Mouse (Mus musculus) adrenal gland, postnatal 10 days (tissue): ENCODE results near the gene Ndufaf7. TPM values are rescaled to one million over a fixed set of nuclear protein-coding genes. Genes with fewer than 3 reads are reported as not detected.
A peak's percentile ranks its signal among the peaks of the same experiment; 100 is the strongest.

Experiments
- DNase-seq: peaks from one replicate; pipeline ENCODE4 v3.0.0; 2021; ENCODE audit warnings: mixed read lengths
- total RNA-seq, 2 experiments: library from RNA; stranded (reverse); gene quantifications; 2 replicates each; pipeline ENCODE4 v1.2.3; 2021

Gene Ndufaf7
- total RNA-seq, 2 experiments from 2014 or later, result 48.7 to 51.6 TPM

DNA sequence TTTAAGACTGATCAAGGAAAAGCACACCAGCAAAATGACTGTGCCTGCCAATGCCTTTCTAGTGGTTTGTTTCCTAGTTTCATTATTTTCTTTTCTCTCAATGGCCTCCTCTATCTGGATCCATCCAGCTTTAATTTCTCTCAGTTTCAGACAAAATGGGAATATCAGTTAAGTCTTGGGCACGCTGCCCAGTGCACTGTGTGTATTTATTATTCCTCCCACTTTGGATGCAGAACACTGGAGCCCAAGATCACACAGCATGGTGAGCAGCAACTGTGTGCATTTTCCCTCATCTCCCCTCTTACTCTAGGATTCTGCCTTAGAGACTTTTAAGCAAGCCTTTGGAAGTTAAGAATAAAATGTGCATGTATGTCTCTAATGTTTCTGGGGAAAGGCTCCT, 27.5 kb downstream of the Ndufaf7 start:
- DNase-seq, result no peak

GRCm38 (mm10) chr17:78966092-78966883, 29.4 kb downstream of the Ndufaf7 start:
- DNase-seq, result no peak

DNA sequence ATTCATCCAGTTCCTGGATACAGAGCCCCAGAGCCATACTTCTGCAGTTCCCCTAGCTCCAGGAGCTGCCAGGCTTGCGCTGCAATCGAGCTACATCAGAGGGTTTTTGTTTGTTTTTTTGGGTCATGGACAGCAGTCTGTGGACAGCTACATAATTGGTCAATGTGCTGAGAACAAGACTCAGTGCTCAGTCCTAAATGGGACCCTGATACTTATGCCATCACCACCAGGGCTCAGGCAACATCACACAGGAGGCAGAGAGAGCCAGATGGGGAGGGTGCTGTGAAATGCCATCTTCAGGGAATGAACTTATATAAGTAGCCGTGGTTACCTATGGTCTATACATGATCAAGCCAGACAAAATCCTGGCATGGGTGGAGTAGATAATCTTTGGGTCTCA, 31.6 kb downstream of the Ndufaf7 start:
- no peak for DNase-seq

DNA sequence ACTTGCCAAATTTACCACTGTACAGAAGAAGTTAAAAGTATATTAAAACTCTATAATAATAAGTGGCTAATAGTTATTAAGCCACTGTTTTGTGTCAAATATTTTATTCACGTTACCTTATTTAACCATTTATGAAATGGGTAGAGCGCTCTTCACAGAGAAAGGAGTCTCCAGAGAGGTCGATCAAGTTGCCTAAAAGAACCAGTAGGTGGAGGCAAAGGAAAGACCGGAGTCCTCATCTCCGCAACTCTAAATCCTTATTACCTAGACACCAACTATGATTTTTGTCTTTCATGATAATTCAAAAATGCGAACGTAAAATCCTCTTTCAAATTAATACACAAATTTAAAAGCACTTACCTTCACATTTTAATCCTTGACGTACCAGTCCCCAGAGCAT, 46.2 kb downstream of the Ndufaf7 start:
- no peak for DNase-seq

GRCm38 (mm10) chr17:78983736-78984135, 46.8 kb downstream of the Ndufaf7 start:
- no peak for DNase-seq

GRCm38 (mm10) chr17:78989015-78989414, 52.1 kb downstream of the Ndufaf7 start:
- DNase-seq, result no peak

GRCm38 (mm10) chr17:78991549-78991948, 54.6 kb downstream of the Ndufaf7 start:
- no peak for DNase-seq

- DNase-seq, result no peak
Observed at GRCm38 (mm10) chr17:78992303-78993027, 55.5 kb downstream of the Ndufaf7 start.

DNA sequence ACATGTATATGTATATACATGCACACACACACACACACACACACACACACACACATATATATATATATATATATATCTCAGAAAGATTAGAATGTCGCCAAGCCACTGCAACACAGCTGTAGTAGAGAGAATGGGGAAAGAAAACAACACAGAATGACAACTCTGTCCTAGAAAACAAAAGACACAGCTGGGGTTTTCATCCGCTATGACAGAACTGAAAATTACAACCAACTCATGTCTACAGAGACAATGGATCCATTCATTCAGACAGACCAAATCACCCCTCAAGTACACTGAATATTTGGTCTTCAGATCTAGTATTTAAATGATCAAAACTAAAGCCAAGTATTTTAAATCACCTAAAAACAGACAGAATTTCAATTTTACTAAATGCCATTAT, 56.7 kb downstream of the Ndufaf7 start:
- DNase-seq, result no peak

DNA sequence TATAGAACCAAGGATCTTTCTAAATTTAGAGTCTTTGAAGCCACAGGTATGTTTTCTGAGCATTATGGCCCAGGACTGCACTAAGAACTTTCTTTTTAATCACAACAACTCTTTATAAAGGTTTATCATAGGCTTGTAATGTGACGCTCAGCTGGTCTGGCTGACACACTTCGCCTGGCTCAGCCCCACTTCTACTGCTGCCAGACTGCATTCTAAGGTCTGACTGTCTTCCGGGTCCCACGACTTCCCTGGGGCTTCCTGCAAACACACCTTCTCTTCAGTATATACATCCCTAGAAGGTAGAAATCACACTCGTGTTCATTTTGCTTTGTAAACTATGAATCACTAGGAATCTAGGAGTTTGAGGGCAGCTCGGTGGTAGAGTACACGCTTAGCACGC, 57.4 kb downstream of the Ndufaf7 start:
- no peak for DNase-seq

DNA sequence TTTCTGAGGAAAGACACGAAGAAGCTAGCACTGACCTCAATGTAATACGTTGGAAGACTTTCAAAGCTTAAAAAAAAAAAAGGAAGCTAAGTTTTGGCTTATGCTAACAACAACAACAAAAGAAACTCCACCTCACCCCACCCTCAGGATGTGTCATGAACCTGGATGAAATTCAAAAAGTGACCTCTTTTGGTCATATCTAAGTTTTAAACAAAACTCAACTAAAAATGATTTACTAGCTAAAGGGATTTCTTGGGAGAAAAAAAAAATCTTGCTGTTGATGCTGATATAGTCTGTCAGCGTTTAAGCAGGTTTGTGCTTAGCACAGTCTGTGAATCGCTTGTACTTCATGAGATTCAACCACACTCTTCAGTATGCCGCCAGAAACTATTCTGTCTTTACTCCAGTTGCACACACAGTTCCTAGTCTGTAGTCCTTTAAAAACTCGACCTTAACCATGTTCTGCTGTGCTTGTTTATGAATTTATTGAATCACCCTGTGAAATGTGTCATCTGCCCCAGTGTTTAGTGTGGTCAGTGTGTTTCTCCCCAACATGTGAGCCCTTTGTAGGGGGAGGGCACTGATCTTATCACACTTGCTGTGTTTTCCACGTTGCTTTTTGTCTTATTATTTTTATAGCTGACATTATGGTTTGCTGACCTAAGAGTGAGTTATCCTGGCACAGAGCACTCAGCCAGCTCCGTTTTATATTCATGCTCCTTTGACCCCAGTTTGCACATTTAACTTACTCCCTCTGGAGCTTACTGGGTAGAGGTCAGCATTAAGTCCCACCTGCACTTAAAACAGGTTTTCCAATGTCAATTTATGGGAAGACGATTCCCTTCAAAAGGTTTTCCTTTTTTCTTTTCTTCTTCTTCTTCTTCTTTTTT, 58.2 kb downstream of the Ndufaf7 start:
- DNase-seq, result peak; percentile 20

Other genes starting within 250 kb of the Ndufaf7 start
- 10 to 100 TPM; 20.5 to 25.2 TPM for gene Strn, start 199.9 kb upstream of the Ndufaf7 start, total RNA-seq
- 10 to 100 TPM; 24.0 to 29.2 TPM for gene Heatr5b, start 101.8 kb upstream of the Ndufaf7 start, total RNA-seq
- 10 to 100 TPM; 21.6 to 24.9 TPM for gene Gpatch11, start 101.6 kb upstream of the Ndufaf7 start, total RNA-seq
- 10 to 100 TPM; 16.5 to 27.6 TPM for gene Eif2ak2, start 54.6 kb upstream of the Ndufaf7 start, total RNA-seq
- under 1 TPM in 1 of 2 experiments, not detected in 1; 0.27 TPM for gene Sult6b1, start 30.1 kb upstream of the Ndufaf7 start, total RNA-seq
- 10 to 100 TPM; 47.3 to 51.3 TPM for gene Cebpzos, start 20.6 kb upstream of the Ndufaf7 start, total RNA-seq
- 10 to 100 TPM; 33.2 to 37.9 TPM for gene Cebpz, start 70 bp upstream of the Ndufaf7 start, total RNA-seq
- gene Prkd3, start 83.7 kb downstream of the Ndufaf7 start, total RNA-seq, result 10 to 100 TPM; 39.3 to 43.6 TPM
- 10 to 100 TPM; 17.7 to 24.7 TPM for gene Qpct, start 114.8 kb downstream of the Ndufaf7 start, total RNA-seq